Mouse (Mus musculus): Measurements from ENCODE around the gene Catsperb.
"Not testable (repeated sequence)": the region's sequence is repeated elsewhere in the genome, so short reads cannot be mapped to it uniquely, and the experiment has no call there.

Catsperb gene

DNA sequence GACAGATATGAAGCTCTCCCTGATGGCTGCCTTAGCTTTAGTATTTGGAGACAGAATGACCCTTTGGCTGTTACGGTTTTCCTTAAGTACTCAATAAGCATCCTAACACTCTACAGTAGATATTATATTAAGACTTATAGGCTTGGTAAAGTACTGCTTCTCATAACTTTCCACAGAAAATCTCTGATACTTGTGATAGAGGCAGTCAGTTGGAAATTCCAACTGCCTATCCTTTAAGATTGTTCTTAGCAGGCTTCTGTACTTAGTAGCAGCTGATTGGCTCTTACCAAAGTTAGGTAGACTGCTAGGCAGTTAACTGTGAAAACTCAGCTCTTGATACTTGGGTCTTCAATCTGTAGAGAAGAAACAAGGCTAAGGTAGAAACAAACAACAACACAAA is at the start of gene Catsperb:
TSS of gene Catsperb (plus strand) at position 301 of the 400 bp plus-strand sequence.
- in situ Hi-C loops (cut with MboI, MseI): not testable (repeated sequence)

DNA sequence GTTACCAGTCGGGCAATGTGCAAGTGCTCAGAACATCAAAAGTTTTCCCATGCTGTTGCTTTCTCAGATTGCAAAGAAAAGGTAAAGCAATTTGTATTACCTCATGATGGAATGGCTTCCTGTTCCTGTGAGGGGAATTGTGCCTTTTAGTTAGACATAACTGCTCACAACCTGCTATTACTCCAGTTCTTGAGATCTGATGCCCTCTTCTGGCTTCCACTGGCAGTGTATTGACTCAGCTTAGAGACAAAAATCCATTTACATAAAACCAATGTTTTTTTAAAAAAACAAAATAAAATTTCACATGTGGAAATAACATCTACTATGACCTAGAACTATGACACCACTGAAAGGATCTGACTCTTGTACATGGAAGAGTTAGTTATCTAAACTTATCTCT is 43.0 kb upstream of the Catsperb start:
- in situ Hi-C loops (cut with MboI, MseI): not testable (repeated sequence)

DNA sequence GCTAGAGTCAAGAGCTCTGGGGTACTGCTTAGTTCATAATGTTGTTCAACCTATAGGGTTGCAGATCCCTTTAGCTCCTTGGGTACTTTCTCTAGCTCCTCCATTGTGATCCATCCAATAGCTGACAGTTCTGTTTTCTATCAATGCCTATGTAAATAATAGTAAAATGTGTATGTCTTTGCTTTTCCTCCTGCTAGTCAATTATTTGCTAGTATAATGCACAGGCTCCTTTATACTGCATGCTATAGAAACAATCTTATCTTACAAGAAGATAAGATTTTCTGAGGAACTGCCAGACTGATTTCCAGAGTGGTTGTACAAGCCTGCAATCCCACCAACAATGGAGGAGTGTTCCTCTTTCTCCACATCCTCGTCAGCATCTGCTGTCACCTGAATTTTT is 23.0 kb upstream of the Catsperb start:
- in situ Hi-C loops (cut with MboI, MseI): not testable (repeated sequence)

DNA sequence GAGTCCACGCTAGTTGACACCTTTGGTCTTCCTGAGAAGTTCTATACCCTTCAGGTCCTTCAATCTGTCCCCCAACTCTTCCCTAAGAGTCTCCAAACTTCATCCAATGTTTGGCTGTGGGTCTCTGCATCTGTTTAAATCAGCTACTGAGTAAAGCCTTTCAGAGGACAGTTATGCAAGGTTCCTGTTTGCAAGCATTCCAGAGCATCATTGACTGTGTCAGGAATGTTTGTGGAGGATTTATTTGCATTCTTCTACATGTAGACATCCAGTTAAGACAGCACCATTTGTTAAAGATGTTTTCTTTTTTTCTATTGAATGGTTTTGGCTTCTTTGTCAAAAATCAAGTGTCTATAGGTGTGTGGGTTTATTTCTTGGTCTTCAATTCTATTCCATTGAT is 21.7 kb downstream of the Catsperb start:
- in situ Hi-C loops (cut with MboI, MseI): no loop called here

DNA sequence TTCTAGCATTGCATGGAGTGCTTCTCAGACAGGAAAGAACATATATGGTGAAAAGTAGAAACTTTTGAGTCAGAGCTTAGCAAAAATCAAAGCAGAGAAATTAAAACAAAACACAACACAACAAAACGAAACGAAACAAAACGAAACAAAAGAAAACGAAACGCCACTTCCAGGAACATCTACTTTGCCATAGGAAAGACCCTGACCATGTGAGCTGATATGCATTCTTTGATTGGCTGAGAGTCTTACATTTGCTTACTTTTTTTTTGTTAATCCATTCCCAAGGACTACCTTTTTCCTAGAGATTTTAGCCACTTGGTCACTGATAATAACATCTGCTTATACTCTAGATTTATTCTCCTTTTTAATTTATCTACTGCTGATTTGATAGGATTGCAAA is 57.6 kb downstream of the Catsperb start:
- in situ Hi-C loops (cut with MboI, MseI): no loop called here

DNA sequence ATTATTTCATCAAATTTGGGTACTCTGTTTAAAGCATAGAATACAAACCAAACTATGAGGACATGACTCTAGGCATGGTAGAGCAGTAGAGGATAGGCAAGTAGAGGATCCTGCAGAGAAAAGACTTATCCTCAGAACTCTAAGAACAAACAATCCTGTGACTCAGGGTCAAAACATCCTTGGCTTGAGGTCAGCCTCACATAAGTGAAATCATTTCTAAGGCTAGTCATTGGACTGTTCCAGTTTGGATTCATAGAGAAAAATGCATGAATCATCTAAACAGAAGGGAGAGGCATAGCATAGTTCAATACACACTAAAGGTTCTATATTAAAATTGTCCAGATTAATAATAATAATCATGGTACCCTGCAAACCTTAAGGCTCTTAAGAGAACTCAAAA is 79.1 kb downstream of the Catsperb start:
- in situ Hi-C loops (cut with MboI, MseI): no loop called here

DNA sequence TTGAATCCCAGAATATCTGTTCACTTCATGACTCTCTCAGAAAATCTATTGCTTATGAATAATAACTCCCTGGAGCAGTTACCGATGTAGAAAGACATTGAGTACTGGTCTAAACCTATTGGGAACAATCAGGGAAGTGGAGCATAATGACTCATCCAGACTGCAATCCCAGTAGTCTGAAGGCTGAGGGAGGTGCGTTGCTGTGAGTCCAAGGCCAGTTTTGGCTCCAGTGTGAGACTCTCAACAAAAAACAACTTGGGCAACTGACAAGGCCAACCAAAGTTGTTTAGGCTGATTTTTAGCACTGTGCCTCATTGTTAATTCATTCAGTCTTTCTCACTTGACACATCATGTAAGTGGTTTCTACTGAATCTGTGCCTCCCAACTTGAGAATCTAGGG is 106.9 kb downstream of the Catsperb start:
- in situ Hi-C loops (cut with MboI, MseI): loop anchor here (10.0 kb wide), 1 partner anchor 577 kb away; no protein-coding TSS in a partner anchor

DNA sequence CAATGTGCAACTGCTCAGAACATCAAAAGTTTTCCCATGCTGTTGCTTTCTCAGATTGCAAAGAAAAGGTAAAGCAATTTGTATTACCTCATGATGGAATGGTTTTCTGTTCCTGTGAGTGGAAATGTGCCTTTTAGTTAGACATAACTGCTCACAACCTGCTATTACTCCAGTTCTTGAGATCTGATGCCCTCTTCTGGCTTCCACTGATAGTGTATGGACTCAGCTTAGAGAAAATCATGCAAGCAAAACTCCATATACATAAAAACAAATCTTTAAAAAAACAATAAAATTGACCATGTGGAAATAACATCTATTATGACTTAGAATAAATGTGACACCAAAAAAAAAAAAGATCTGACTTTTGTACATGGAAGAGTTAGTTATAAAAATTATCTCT is 202.2 kb downstream of the Catsperb start:
- in situ Hi-C loops (cut with MboI, MseI): loop anchor here (10.0 kb wide), 2 partner anchors 62 to 482 kb away; no protein-coding TSS in a partner anchor

DNA sequence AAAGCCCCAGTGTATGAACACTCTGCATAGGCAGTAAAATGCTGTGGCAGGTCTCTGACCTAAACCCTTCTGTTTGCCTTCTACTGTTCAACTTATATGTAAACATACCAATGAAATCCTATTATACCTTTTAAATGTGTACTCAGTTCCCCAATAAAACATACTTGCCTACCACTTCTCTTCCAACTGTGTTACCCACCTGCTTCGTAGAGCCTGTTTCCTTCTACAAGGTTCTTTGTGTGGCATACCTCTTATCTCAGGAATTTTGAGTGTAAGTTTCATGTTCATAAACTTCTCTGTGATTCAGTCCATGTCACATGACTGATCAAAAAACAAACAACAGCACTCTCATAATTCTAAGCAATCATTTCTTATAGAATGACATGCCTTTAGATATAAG is 228.7 kb downstream of the Catsperb start:
- in situ Hi-C loops (cut with MboI, MseI): no loop called here

DNA sequence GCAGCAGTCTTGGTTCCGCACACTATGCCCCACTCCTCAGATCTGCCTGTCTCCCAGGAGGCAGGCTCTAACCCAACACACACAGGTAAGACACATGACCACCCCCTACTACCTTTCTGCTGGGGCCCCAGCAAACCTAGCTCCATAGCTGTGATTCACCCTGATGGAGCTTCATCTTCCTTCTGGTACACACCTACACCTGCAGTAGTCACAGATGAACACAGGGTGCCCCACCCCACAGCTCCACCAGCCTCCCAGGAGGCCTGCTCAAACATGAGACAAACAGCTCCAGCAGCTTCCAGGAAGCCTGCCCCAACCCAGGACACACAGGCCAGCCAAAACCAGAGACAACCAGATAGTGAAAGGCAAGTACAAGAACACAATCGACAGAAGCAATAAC is 263.0 kb downstream of the Catsperb start:
- in situ Hi-C loops (cut with MboI, MseI): no loop called here

All from T-helper 1 cell (primary cell).